Mouse (Mus musculus) urinary bladder, postnatal 4 days (tissue): ENCODE data around the gene Glra2.
"Not testable (repeated sequence)": the region's sequence is repeated elsewhere in the genome, so short reads cannot be mapped to it uniquely, and the experiment has no call there.

ENCODE experiments used
- DNase-seq, 2 experiments: peaks; one replicate each; pipeline ENCODE4 v3.0.0; 2021 to 2022; ENCODE audit warnings: low spot score in 2 of 2

Glra2 gene

DNA sequence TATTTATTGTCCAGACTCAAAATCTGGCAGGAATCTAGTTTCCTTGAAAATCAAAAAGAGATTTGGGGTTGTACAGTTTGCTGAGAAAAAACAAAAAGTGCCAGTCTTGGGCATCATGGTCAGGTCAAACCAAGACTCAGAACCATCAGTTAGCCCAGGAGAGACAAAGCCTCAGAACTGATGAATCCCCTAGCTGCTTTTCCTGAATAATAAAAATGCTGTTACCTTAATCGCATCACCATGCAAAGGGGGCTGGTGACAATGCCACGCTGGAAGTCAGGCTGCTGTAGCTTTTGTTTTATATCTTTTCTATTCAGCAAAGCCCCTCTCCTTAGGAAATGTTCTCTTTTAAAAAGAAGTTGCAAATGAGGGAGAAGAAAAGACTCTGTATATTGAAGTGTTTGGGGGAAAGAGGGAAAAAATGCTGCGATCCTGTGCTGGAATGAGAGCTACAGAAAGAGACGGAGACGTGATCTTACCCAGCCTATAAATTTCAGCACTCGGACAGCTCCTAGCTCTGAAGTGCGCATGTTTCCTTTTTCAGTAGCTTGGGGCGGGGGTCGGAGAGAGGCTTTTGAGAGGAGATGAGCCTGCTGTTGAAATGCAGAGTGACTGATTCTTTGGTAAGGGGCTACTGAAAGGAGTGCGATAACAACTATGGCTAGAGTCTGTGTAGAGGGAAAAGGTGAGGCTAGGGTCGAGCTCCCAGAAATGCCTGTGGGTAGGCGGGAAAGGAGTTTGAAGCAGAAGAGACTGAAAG lies at the start of gene Glra2:
TSS of gene Glra2 (minus strand) at position 455 of the 760 bp plus-strand sequence.
- no peak for DNase-seq

DNA sequence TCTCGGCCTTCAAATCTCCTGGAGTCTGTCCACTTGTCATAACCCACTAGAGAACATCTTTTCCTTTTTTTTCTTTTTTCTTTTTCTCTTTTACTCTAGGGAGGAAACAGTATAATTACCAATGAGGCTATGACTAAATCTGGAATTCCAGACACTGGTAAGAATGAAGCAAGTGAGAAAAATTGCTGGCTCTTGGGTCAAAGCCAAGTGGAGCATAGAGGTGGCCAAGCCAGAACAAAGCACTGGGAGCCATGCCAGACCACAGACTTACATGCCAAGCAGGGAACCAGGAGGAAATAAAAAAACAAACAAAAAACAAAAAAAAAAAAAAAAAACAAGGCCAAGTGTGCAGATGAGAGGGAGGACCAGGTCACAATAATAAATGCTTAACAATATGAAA lies 35.6 kb upstream of the Glra2 start:
- no peak for DNase-seq

DNA sequence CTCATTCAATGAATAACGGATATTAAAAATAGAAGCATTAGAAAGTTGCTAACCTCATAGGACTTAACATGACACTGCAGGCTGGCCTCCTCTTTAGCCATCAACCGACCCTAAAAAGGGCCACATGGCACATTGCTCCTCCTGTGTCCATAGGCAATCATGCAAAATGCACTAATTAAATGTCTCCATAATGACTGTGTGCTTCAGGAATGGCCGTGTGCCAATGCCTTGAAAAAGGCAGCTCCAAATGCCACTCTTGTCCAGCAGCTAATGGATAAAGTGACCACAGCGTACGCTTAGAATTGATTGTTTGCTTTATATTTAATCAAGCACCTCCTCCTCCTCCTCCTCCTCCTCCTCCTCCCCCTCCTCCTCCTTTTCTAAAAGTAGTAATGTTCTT lies 17.4 kb upstream of the Glra2 start:
- DNase-seq = no peak

DNA sequence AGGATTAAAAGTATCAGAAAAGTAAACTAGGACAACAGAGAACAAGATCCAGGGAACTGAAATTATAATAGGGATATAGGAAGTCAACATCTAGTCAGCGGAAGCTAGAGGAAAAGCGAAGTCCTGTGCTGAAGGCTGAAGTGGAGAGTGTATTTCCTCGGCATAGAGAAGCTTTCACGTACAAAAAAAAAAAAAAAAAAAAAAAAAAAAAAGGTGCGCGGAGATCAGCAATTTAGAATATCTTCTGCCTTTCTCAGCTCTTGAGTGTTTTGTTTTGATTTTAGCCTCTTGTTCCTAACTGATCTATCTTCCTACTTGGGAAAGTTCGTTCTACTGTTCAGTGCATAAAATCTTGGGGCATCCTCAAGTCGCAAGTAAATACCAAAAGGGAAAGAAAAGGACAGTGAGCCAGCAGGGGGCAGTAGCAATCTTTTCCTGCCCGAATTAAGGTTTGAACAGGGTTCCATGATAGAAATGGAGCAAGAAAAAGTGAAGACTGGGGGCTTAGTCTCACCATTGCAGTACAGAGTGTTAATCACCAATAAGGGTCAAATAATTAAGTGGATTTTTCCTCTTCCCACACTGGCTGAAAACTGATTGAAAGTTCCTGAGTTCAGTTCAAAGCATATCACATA lies 623 bp upstream of the Glra2 start:
- no peak for DNase-seq

DNA sequence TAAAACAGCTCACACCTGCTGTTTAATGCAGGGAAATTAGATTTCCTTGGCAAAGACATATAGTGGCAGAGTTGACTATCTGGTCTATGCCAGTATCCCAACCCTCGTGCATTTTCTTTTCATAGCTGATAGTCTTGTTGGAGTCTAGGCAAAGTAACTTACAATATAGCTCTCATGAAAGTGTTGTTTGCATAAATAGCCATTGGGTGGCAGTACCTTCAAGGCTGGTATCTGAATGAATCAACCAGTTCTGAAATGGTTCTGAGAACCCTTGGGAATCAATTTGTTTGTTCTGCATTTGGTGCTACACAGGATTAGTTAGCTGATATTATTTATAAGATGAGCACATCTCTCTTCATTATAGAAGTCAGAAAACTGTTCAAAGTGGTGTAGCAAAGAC lies 133.6 kb downstream of the Glra2 start:
- DNase-seq = no peak

DNA sequence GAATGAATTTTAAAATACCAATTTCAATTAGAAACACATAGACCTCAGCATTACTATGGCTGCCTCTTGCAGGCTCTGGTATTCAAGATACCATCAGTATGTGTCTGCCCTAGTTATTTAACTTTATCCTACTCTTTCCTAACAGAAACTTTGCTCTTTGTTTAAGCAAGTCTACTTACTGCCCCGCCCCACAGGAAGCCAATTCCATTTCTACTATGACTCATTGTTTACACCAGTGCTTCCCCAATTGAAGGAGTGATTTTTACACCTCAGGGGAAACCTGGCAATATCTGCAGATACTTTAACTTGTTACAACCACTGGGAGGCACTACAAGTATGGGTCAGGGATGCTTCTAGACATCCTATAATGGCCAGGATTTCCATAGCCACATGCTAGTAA lies 136.0 kb downstream of the Glra2 start:
- DNase-seq = no peak

DNA sequence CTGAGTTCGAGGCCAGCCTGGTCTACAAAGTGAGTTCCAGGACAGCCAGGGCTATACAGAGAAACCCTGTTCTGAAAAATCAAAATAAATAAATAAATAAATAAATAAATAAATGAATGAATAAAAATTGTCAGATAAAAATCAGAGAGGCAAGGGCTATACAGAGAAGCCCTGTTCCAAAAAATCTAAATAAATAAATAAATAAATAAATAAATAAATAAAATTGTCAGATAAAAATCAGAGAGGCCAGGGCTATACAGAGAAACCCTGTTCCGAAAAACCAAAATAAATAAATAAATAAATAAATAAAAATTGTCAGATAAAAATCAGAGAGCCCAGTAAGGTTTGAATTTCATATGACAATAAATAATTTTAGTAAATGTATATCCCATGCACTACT lies 144.2 kb downstream of the Glra2 start:
- not testable (repeated sequence) for DNase-seq

DNA sequence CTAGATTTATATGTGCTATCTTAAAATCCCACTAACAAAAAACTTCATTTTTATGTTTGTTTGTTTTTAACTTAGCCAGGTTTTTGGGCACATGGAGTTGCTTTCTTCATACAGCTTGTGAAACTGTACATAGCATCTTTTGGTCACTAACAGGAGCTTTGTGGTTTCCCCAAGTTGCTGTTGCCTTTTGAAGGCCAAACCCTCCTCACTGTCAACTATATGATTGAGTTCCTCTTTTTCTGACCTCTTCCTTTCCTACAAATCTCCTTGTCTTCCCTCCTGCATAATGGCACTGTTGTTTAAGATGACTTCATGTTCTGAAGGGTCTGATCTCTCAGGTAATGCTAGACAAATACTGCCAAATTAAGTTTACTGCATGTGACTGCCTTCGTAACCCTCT lies 170.6 kb downstream of the Glra2 start:
- no peak for DNase-seq

DNA sequence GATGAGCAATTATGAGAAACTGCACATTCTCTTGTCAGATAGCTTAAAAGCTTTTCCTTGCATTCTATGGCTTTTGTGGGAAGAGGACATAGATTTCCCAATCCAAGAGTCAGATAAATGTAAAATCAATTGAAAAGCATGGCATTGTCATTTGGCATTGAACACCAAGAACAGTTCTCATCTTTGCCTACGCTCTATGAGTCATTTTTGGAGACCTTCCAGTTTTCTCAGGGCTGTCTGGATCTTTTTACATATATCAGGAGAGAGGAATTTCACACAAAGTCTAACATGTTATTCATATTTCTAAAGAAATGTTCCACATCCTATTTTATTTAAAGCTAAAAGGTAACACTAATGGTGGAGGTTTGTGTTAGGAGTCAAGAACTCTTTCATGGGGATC lies 223.0 kb downstream of the Glra2 start:
- no peak for DNase-seq
